Mouse (Mus musculus): ENCODE measurements around the gene Gpr108. TPM values are rescaled to one million over a fixed set of nuclear protein-coding genes. Genes with fewer than 3 reads are reported as not detected.
A peak's percentile ranks its signal among the peaks of the same experiment; 100 is the strongest.

The Gpr108 gene
- polyA plus RNA-seq, 1 experiment: 14.2 TPM

GRCm38 (mm10) chr17:57251431-57251830 is 3.2 kb upstream of the Gpr108 start:
- H3K27ac ChIP-seq (ENCODE audit: insufficient read depth, low read length): no peak overlapping the region
- H3K9ac ChIP-seq (ENCODE audit: low read depth, poor library complexity, severe bottlenecking): no peak overlapping the region
- no peak overlapping the region for H3K4me3 ChIP-seq (ENCODE audit: low read depth, low read length)

GRCm38 (mm10) chr17:57250461-57251160 is 2.4 kb upstream of the Gpr108 start:
- Histone ChIP-seq H3K4me3 (ENCODE audit: low read depth, low read length) (peak overlapping the region; percentile 52), H3K9ac (ENCODE audit: low read depth, poor library complexity, severe bottlenecking) (peak overlapping the region; percentile 81), H3K27ac (ENCODE audit: insufficient read depth, low read length) (no peak overlapping the region), H3K36me3 (ENCODE audit: control insufficient read depth, insufficient read depth, low read length, poor library complexity, severe bottlenecking) (peaks cover 26% of the 10 kb centered on the region), H3K27me3 (ENCODE audit: control insufficient read depth, insufficient read depth, low read length, poor library complexity, severe bottlenecking) (no peaks in the 10 kb centered on the region), H3K9me3 (replicated peaks; ENCODE audit: control insufficient read depth, insufficient read depth, low read length, poor library complexity, severe bottlenecking) (no peaks in the 10 kb centered on the region), H3K4me1 (ENCODE audit: control insufficient read depth, insufficient read depth, low read length) (no peaks in the 10 kb centered on the region)
- TF ChIP-seq POLR2A (IDR thresholded peaks at IDR 0.05; ENCODE audit: insufficient read depth, low read length) (no peak), CTCF (IDR thresholded peaks at IDR 0.05; ENCODE audit: low read depth, low read length) (no peak), EP300 (IDR thresholded peaks at IDR 0.05; ENCODE audit: insufficient read depth, low read depth, low read length) (no peak)

More at GRCm38 (mm10) chr17:57251431-57251830, 3.2 kb upstream of the Gpr108 start:
- Histone ChIP-seq H3K27me3 (ENCODE audit: control insufficient read depth, insufficient read depth, low read length, poor library complexity, severe bottlenecking) (no peaks in the 10 kb centered on the region), H3K36me3 (ENCODE audit: control insufficient read depth, insufficient read depth, low read length, poor library complexity, severe bottlenecking) (peaks cover 30% of the 10 kb centered on the region), H3K4me1 (ENCODE audit: control insufficient read depth, insufficient read depth, low read length) (no peaks in the 10 kb centered on the region), H3K9me3 (replicated peaks; ENCODE audit: control insufficient read depth, insufficient read depth, low read length, poor library complexity, severe bottlenecking) (no peaks in the 10 kb centered on the region)
- TF ChIP-seq EP300 (IDR thresholded peaks at IDR 0.05; ENCODE audit: insufficient read depth, low read depth, low read length) (no peak), CTCF (IDR thresholded peaks at IDR 0.05; ENCODE audit: low read depth, low read length) (no peak), POLR2A (IDR thresholded peaks at IDR 0.05; ENCODE audit: insufficient read depth, low read length) (no peak)

GRCm38 (mm10) chr17:57249186-57250181 is 1.2 kb upstream of the Gpr108 start, which contains the start of gene Trip10:
Gene Trip10, plus strand, starts transcription at chr17:57249455.
- Histone ChIP-seq H3K4me1 (ENCODE audit: control insufficient read depth, insufficient read depth, low read length) (no peaks in the 10 kb centered on the region), H3K4me3 (ENCODE audit: low read depth, low read length) (peak within 1 kb of the TSS; percentile 89), H3K36me3 (ENCODE audit: control insufficient read depth, insufficient read depth, low read length, poor library complexity, severe bottlenecking) (peaks cover 14% of the 10 kb centered on the region), H3K27me3 (ENCODE audit: control insufficient read depth, insufficient read depth, low read length, poor library complexity, severe bottlenecking) (no peaks in the 10 kb centered on the region), H3K9ac (ENCODE audit: low read depth, poor library complexity, severe bottlenecking) (peak within 1 kb of the TSS; percentile 81), H3K27ac (ENCODE audit: insufficient read depth, low read length) (peak within 1 kb of the TSS; percentile 47), H3K9me3 (replicated peaks; ENCODE audit: control insufficient read depth, insufficient read depth, low read length, poor library complexity, severe bottlenecking) (no peaks in the 10 kb centered on the region)
- TF ChIP-seq CTCF (IDR thresholded peaks at IDR 0.05; ENCODE audit: low read depth, low read length) (no peak), EP300 (IDR thresholded peaks at IDR 0.05; ENCODE audit: insufficient read depth, low read depth, low read length) (peak; percentile 38; the same call in 1 of the 2 replicates), POLR2A (IDR thresholded peaks at IDR 0.05; ENCODE audit: insufficient read depth, low read length) (peak; percentile 75)

- peak overlapping the region; percentile 89 for H3K4me3 ChIP-seq (ENCODE audit: low read depth, low read length)
- no peaks in the 10 kb centered on the region for H3K4me1 ChIP-seq (ENCODE audit: control insufficient read depth, insufficient read depth, low read length)
- H3K9me3 ChIP-seq (replicated peaks; ENCODE audit: control insufficient read depth, insufficient read depth, low read length, poor library complexity, severe bottlenecking): no peaks in the 10 kb centered on the region
- TF ChIP-seq CTCF (IDR thresholded peaks at IDR 0.05; ENCODE audit: low read depth, low read length): no peak
- no peak for TF ChIP-seq EP300 (IDR thresholded peaks at IDR 0.05; ENCODE audit: insufficient read depth, low read depth, low read length)
- TF ChIP-seq POLR2A (IDR thresholded peaks at IDR 0.05; ENCODE audit: insufficient read depth, low read length): no peak
- no peaks in the 10 kb centered on the region for H3K27me3 ChIP-seq (ENCODE audit: control insufficient read depth, insufficient read depth, low read length, poor library complexity, severe bottlenecking)
- peak overlapping the region; percentile 17; the same call in 1 of the 2 replicates for H3K9ac ChIP-seq (ENCODE audit: low read depth, poor library complexity, severe bottlenecking)
- H3K36me3 ChIP-seq (ENCODE audit: control insufficient read depth, insufficient read depth, low read length, poor library complexity, severe bottlenecking): peaks cover 8% of the 10 kb centered on the region
- no peak overlapping the region for H3K27ac ChIP-seq (ENCODE audit: insufficient read depth, low read length)
Measured at GRCm38 (mm10) chr17:57248771-57249170, 525 bp upstream of the Gpr108 start.

- Histone ChIP-seq H3K9me3 (replicated peaks; ENCODE audit: control insufficient read depth, insufficient read depth, low read length, poor library complexity, severe bottlenecking) (no peaks in the 10 kb centered on the region), H3K9ac (ENCODE audit: low read depth, poor library complexity, severe bottlenecking) (peak overlapping the region; percentile 69), H3K4me1 (ENCODE audit: control insufficient read depth, insufficient read depth, low read length) (no peaks in the 10 kb centered on the region), H3K27ac (ENCODE audit: insufficient read depth, low read length) (no peak overlapping the region), H3K36me3 (ENCODE audit: control insufficient read depth, insufficient read depth, low read length, poor library complexity, severe bottlenecking) (no peaks in the 10 kb centered on the region), H3K27me3 (ENCODE audit: control insufficient read depth, insufficient read depth, low read length, poor library complexity, severe bottlenecking) (no peaks in the 10 kb centered on the region), H3K4me3 (ENCODE audit: low read depth, low read length) (peak overlapping the region; percentile 89)
- TF ChIP-seq CTCF (IDR thresholded peaks at IDR 0.05; ENCODE audit: low read depth, low read length) (no peak), EP300 (IDR thresholded peaks at IDR 0.05; ENCODE audit: insufficient read depth, low read depth, low read length) (no peak), POLR2A (IDR thresholded peaks at IDR 0.05; ENCODE audit: insufficient read depth, low read length) (no peak)
Measured at GRCm38 (mm10) chr17:57247393-57248200, 649 bp downstream of the Gpr108 start.

Data from ES-Bruce4 (cell line).